Mouse (Mus musculus): Measurements from ENCODE around the gene Ptgir. TPM values are rescaled to one million over a fixed set of nuclear protein-coding genes. Genes with fewer than 3 reads are reported as not detected.
"Not testable (repeated sequence)": the region's sequence is repeated elsewhere in the genome, so short reads cannot be mapped to it uniquely, and the experiment has no call there.

The Ptgir gene
- total RNA-seq, 4 experiments from 2014 or later = 1.9 to 3.5 (median 3.1) TPM

DNA sequence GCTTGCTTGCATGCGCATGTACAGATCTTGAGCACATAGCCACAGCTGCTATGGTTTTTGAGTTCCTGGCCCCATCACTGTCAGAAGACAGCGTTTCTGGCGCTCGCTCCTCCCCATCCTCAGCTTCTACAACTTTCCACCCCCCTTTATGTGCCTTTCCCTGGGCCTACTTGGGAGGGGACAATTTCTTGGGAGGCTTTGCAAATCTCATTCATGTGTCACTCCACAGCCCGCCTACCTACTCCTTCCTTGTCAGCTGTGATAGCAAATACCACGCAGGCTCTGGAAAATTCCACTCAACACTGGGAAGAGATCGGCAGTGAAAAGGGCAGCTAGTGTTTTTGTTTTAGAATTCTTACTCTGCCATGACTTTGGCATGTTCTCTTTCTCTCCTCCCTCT lies 34.0 kb downstream of the Ptgir start:
- DNase-seq (ENCODE audit: low spot score) = no peak

GRCm38 (mm10) chr7:16942861-16943260 lies 36.6 kb downstream of the Ptgir start:
- DNase-seq (ENCODE audit: low spot score) = no peak

- no peak for DNase-seq (ENCODE audit: low spot score)
Measured at GRCm38 (mm10) chr7:16944061-16944807, 37.9 kb downstream of the Ptgir start, which contains the start of gene Pnmal2. Pnmal2 (plus strand) TSS chr7:16944682.

- no peak for DNase-seq (ENCODE audit: low spot score)
Measured at GRCm38 (mm10) chr7:16944808-16945315, 38.6 kb downstream of the Ptgir start.

GRCm38 (mm10) chr7:16945419-16945818 lies 39.1 kb downstream of the Ptgir start:
- DNase-seq (ENCODE audit: low spot score) = no peak

- no peak for DNase-seq (ENCODE audit: low spot score)
Measured at GRCm38 (mm10) chr7:16946441-16947348, 40.4 kb downstream of the Ptgir start.

GRCm38 (mm10) chr7:16947349-16947895 lies 41.1 kb downstream of the Ptgir start:
- no peak for DNase-seq (ENCODE audit: low spot score)

GRCm38 (mm10) chr7:16947959-16948361 lies 41.7 kb downstream of the Ptgir start:
- DNase-seq (ENCODE audit: low spot score) = no peak

DNA sequence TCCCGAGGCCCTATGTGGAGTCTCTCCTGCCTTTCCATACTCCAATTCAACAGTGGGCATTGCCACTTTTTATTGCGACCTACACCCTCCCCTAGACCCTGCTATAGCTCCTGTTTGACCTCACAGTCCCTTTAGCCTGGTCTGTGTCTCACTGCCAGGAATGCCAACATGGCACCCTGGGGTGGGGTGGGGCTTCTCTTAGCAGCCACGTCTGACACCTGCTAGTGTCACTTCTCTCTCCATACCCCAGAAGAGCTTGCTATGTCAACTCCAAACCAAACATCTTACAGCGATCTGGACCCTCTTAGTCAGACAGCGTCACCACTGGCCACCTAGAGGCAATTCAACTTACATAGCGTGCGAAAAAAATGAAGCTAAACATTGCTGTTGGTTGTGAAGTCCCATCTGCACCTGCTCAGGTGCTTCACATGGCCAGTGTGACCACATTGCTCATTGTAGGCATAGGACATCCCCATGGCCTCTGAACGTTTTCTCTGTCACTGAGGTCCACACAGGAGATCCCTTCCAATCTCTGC lies 42.7 kb downstream of the Ptgir start:
- DNase-seq (ENCODE audit: low spot score) = no peak

DNA sequence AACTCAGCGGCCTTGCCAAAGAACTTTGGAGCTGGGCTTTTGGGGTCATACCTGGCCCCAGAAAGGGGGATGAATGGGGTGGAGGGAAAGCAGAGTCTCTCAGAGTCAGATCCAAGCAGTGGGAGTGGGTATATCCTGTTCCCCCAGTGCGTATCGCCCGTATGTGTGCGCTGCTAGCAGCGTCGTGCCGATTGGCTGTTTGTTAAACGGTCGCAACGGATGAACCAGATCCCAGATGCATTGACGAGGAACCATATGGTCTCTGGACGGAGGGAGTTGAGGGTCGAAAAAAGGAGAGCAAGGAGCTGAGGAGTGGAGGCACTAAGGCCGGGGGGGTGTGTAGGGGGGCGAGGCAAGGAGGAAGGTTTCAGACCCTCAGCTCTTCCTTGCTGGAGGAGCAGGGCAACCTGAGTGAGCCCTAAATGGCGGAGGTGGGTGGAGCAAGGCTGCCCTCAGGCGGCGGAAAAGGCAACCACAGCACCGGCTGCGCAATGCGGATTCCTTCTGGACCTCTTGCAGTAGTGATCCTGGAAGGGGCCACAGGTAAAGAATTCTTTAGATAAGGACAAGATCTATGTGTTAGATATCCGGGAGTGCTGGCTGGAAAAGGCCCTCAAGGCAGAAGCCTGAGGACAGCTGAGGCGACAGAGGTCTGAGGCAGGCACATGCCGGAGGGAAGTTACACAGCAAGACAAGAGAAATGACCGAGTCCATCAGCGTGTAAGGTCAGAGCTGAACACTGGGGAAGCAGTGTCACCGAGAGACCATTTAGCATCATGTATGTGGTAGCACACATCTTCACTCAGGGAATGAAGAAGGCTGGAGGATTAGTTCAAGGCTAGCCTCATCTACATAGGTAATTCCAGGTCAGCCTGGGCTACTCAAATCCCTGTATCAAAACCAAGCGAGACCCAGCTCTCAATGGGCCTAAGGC lies 43.9 kb downstream of the Ptgir start:
- peak; percentile 60 for DNase-seq (ENCODE audit: low spot score)

GRCm38 (mm10) chr7:16950861-16951635 lies 44.8 kb downstream of the Ptgir start:
- DNase-seq (ENCODE audit: low spot score) = peak; percentile 80

DNA sequence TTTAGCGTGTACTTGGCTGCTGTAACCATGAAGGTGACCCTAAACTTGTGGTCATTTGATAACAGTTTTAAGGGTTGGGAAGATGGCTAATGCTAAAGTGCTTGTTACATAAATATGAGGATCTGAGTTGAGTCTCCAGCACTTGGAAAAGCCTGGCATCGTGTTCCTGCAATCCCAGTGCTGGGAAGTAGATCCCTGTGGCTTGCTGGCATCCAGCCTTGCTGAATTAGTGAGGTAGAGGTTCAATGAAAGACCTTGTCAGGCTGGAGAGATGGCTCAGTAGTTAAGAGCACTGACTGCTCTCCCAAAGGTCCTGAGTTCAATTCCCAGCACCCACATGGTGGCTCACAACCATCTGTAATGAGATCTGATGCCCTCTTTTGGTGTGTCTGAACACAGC lies 47.5 kb downstream of the Ptgir start:
- DNase-seq (ENCODE audit: low spot score) = not testable (repeated sequence)

DNA sequence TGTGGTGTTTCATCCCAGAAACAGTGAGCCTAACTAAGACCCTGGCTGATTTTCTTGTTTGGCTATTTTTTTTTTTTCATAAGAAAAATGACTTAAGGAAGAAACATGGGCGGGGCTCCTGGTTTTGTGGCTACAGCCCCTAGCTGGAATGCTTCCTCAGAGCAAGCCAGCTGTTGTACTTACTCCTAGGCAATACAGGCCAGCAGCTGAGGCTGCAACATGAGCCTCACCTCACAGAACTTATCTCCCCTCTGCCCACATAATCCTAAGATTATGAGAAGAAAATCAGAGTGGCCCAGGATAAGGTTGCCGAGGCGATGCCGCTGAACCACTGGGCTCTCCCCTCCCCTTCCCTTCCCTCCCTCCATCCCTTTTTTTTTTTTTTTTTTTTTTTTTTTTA lies 49.4 kb downstream of the Ptgir start:
- no peak for DNase-seq (ENCODE audit: low spot score)

GRCm38 (mm10) chr7:16956410-16957265 lies 50.3 kb downstream of the Ptgir start:
- DNase-seq (ENCODE audit: low spot score) = no peak

GRCm38 (mm10) chr7:16959539-16960187 lies 53.4 kb downstream of the Ptgir start, which contains the start of gene Pnmal1:
Pnmal1 (plus strand) TSS chr7:16959679.
- no peak for DNase-seq (ENCODE audit: low spot score)
